Mouse (Mus musculus) brain, adult 2 months (tissue): ENCODE results near the gene 4931414P19Rik.
"Not testable (repeated sequence)": the region's sequence is repeated elsewhere in the genome, so short reads cannot be mapped to it uniquely, and the experiment has no call there.

Source experiments
- DNase-seq: peaks from one replicate; pipeline ENCODE4 v3.0.0; 2011; ENCODE audit warnings: low read depth, low spot score

4931414P19Rik gene

GRCm38 (mm10) chr14:54628103-54628502, 22.3 kb upstream of the 4931414P19Rik start:
- no peak for DNase-seq

DNA sequence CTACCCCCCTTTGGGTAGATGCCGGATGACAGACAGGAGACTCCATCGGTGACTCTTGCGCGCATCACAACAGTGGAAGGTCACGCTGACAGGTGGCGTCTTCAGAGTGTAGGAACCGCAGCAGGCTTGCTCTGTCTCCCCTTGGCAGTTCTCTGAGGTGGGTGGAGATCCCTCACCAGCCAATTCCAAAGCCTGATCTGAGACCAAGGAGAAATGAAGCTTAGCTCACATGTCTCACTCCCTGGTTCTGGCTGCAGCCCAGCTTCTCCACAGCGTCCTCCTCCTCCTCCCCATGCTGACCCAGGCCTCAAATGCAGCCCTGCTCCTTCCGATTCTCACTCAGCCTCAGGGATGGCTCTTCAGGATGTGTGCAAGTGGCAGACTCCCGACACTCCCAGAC, 19.2 kb upstream of the 4931414P19Rik start:
- DNase-seq, result peak; percentile 64

- DNase-seq, result no peak
Measured at GRCm38 (mm10) chr14:54623334-54623733, 17.5 kb upstream of the 4931414P19Rik start.

GRCm38 (mm10) chr14:54621133-54621532, 15.3 kb upstream of the 4931414P19Rik start, which contains the start of gene Psmb11:
TSS of gene Psmb11 (plus strand) at chr14:54621433.
- DNase-seq, result no peak

DNA sequence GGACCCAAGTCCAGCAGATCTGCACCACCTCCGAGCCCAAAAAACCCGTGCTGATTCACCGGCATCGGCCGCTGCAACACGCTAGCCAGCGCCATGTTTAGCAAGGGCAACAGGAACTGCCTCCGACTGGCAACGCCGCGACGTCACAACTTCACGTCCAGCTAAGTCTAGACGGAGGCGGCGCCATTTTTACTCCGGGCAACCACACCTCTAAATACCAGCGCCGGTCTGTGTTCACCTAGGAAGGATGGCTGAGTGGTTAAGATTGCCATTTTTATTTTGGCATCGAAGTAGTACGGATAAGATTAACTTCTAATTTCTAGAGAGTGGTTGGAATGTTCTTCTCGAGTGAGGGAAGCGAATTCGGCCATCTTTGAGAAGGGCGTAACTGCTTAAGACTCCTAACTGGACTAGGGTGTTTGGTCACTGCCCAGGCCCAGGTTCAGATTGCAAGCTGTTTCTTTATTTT, 12.1 kb upstream of the 4931414P19Rik start, which contains the start of gene Psmb5:
Gene Psmb5, minus strand, starts transcription at position 126 of the 469 bp plus-strand sequence.
- peak; percentile 96 for DNase-seq

- DNase-seq, result no peak
Measured at GRCm38 (mm10) chr14:54617152-54617896, 11.5 kb upstream of the 4931414P19Rik start.

DNA sequence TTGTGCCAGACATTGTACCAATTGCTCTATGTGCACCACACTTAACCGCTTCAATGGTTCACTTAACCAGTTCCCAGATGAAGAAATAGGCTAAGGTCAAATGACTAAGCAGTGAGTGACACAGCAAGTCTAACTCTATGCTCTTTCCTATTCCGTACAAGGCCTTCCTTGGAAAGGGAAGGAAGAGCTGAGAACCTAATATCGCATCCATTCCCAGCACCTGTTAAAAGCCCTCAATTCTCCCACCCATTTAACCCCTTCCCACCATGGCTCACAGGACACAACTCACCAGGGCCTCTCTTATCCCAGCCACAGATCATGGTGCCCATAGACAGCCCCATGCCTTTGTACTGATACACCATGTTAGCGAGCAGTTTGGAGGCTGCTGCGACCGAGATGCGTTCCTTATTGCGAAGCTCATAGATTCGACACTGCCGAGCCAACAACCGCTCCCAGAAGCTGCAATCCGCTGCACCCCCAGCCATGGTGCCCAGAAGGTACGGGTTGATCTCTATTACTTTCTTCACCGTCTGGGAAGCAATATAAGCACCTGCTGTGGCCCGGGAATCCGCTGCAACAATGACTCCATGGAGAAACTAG, 10.5 kb upstream of the 4931414P19Rik start:
- no peak for DNase-seq

GRCm38 (mm10) chr14:54614130-54614529, 8.3 kb upstream of the 4931414P19Rik start:
- DNase-seq, result not testable (repeated sequence)

GRCm38 (mm10) chr14:54610648-54611047, 4.9 kb upstream of the 4931414P19Rik start:
- DNase-seq, result peak; percentile 84

GRCm38 (mm10) chr14:54609962-54610361, 4.2 kb upstream of the 4931414P19Rik start:
- peak; percentile 45 for DNase-seq

DNA sequence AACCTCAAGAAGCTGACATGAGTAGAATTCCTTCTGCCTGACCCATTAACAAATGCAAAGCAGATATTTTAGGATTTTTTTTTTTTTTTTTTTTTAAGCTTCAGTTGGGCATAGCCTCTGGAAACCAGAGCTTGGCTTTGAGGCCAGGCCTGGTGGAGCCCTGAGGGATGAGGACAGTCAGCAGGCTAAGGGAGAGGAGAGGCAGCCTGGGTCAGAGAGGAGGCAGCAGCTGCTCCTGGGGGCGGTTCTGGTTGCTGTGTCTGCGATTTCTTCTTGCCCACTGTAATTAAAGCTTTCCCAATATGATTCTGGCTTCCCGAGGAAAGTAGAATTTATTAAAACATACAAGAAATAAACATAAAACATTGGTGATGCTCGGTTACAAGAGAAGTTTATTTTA, 3.5 kb upstream of the 4931414P19Rik start:
- no peak for DNase-seq

DNA sequence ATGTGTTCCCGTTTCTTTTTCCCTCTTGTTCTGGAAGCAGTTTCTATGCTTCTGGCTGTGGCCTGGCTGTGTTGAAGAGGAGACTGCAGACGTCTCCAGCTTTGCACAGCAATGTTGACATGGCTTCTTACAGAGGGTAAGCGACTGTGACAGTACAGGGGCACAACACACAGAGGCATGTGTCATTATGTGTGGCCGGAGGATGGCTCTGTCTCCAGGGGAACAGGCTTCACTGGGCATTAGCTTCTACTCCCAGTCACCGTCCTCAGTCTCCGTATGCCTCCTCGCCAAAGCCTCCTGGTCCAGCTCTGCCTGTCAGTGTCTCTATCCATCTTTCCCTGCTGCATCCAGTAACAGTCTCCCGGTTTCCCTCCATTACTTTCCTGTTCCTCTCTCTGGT, 1.4 kb upstream of the 4931414P19Rik start:
- DNase-seq, result no peak

GRCm38 (mm10) chr14:54603686-54604085, 2.1 kb downstream of the 4931414P19Rik start:
- no peak for DNase-seq

DNA sequence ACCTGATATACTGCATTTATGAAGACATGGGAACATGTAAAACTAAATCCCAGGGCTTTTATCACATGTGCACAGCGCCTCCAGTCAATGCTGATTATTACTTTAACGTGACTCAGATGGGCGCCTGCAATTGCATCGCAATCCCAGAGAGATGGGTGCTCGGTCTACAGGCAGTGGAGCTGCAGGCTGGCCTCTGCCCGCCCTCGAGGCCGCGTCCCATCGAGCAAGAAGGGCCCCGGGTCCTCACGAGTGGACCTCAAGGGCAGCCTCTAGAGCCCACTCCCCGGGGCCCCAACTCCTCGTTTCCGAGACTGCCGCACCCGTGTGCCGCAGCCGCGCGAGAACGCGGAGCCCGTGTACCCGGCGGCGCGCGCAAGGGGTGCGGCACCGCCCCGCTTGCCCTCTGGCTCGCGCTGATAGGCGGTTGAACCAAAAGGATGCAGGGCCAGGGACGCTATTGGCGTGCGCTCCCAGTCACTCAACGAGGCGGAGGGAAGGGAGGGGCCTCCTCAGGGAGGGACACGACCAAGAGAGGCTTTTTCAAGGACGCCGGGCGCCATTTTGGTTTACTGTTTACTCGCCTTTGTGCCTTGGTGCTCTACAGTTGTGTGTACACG, 2.6 kb downstream of the 4931414P19Rik start:
- DNase-seq, result peak; percentile 99

- no peak for DNase-seq
Measured at GRCm38 (mm10) chr14:54602613-54603012, 3.2 kb downstream of the 4931414P19Rik start.

GRCm38 (mm10) chr14:54601601-54602000, 4.2 kb downstream of the 4931414P19Rik start:
- no peak for DNase-seq

- DNase-seq, result no peak
Measured at GRCm38 (mm10) chr14:54597084-54597483, 8.7 kb downstream of the 4931414P19Rik start.

DNA sequence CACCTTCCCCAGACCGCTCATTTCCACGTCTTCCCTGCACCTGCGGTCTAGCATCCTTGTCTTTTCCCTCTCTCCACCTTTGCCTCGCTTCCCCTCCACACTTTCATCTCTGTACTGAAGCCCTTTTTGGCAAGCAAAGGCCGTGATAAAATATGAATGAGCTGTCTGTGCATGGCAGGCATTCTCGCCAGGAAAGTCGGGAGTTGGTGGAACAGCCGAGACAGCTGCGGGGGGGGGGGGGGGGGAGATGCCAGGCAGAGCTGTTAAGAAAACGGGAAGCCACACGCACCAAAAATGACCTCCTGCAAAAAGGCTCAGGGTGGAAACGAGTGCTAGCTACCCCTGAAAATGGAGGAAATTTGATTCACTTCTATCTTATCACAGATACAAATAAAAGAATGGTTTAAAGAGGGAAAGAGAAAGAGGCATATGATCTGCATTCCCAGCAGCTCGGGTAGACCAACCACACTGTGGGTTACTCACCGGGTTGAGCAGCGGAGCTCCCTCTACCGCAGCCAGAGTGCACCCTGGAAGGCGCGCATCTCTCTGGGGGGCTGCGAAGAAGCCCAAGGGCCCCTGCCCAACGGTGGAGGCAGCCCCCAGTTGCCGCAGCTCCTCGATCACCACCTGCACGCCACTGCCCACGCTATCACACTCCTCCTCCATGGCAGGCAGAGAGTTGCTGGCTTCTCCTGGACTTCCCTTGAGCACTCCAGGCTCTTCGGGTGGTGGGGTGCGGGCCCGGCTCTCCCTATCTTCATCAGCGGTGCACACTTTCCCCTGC, 11.0 kb downstream of the 4931414P19Rik start:
- peak; percentile 83 for DNase-seq

DNA sequence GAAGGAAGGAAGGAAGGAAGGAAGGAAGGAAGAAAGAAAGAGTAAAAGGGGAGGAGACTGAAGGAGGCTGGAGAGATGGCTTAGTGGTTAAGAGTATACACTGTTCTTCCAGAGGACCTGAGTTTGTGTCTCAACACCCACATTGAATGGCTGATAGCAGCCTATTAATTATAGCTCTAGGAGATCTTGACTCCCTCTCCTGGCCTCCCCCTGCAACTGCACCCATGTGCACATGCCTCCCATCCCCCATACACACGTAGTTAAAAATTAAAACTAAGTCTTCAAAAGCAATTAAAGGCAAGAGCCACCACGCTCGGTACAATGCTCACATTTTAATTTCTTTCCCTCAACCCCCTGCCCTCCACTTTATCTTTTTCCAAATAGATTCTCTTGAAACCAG, 11.7 kb downstream of the 4931414P19Rik start:
- DNase-seq, result peak; percentile 42

DNA sequence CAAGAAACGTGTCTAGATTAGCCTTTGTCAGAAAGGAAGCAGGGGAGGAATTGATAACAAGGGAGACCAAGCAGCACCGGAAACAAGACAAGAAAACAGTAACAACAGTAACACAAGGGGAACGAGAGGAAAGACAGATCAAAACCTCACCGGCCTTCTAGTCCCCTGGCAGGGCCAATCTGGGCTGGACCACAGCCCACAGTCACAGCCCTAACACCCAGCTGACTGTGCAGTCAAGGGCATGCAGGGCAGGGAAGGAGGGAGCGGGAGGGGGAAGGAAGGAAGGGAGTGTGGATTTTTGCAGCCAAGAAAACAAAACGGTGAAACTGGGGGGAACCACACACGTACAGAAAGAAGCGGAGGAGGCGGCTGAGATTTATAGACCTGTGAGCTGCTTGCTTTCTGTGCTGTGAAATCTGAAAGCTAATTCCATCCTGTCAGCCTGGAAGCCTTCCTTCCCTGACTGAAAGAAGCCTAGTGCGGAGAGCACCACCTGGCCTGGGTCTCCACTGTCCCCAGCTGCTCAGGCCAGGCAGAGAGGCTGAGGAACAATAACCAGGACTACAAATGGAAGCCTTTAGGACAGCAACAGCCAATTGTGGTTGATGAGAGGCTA, 13.4 kb downstream of the 4931414P19Rik start:
- DNase-seq, result peak; percentile 82

DNA sequence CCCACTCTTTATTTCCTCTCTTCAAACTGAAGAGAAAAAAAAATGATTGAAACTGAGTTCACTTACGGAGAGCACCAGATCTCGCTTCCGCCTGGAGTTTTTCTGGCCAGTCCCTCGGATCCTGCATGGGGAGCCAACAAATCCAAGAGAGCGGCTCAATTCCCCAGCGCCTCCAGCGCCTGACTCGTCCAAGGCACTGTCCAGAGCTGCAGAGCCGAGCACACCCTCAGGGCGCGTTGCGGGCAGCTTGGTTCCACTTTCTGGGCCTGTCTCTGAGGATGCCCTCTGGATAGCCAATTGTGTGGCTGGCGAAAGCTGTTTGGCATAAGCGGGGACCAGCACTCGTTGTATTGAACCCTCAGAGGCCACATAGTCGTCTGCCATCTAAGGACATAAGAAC, 14.7 kb downstream of the 4931414P19Rik start:
- no peak for DNase-seq
